Mouse (Mus musculus) ES-Bruce4 (cell line): ENCODE results near the gene Tcte1.

Experiments
- CTCF ChIP-seq: IDR thresholded peaks from one replicate; pipeline ENCODE4 v1.8.1; 2011; ENCODE audit warnings: low read depth, low read length
- POLR2A ChIP-seq: IDR thresholded peaks from one replicate; pipeline ENCODE4 v1.8.1; 2011; ENCODE audit warnings: low read length; ENCODE audit not compliant: insufficient read depth

DNA sequence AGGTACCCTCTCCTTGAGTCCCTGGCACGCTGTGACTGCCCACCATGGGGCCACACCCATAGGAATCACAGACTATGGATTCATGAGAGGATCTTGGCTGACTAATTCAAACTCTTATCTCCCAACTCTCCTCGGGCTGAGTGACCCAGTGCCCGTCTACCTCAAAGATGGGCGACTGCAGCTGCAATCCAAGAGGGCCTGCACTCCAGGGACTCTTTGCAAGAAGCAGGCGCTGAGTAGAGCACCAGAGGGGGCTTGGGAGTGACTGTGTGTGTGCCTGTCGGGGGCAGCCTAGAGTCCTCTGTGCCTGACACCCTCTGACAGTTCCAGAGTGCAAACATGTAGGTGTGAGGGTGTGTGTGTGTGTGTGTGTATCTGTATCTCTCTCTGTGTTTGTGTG is 18.9 kb downstream of the Tcte1 start:
- TF ChIP-seq CTCF = no peak
- TF ChIP-seq POLR2A = no peak
